Mouse (Mus musculus): ENCODE data around the gene Dcst2. TPM values are rescaled to one million over a fixed set of nuclear protein-coding genes. Genes with fewer than 3 reads are reported as not detected.

Gene Dcst2
- polyA plus RNA-seq, 1 experiment from 2014 or later: 0.19 TPM

- 1% methylated on average over 38 of the region's 38 CpGs for WGBS
- Histone ChIP-seq H3K36me3 (no peaks in the 10 kb centered on the region), H3K9ac (peak overlapping the region; percentile 47), H3K9me3 (no peaks in the 10 kb centered on the region), H3K4me1 (peaks cover 24% of the 10 kb centered on the region), H3K27ac (peak overlapping the region; percentile 63), H3K4me3 (peak overlapping the region; percentile 54), H3K4me2 (peak overlapping the region; percentile 96), H3K27me3 (no peaks in the 10 kb centered on the region; the same call in 1 of the 2 replicates)
- ATAC-seq (ENCODE audit: borderline replicate concordance, extremely low read depth, low FRiP score, low TSS enrichment): peak; percentile 27
Measured at GRCm38 (mm10) chr3:89348911-89349868, 12.6 kb upstream of the Dcst2 start.

DNA sequence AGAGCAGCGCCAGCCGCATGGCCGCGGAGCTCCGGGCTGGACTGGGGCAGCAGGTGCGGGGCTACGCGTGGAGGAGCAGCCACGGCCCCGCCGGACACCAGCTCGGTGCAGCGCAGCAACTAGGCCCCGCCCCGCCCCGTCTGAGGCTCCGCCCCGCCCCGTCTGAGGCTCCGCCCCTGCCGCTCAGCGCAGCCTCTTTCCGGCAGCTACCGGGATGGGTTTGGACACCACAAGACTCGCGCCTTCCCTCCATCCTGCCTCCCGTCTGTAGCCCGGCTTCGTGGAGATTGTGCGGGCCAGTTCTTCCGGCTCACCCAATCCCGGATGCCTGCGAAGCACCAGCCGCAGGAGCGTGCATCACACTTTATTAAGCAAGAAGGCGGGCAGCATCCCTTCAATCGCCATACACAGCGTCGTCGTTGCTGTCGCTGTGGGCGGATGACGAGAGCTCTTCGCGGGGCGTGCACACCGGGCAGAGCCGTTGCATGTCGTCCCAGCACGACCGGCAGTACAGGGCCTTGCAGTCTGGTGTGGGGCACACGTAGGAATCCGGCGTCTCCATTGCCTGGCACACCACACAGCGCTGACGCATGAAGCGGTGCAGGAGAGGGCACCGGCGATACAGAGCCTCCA lies 11.8 kb upstream of the Dcst2 start, which contains the start of gene Adam15:
Gene Adam15 (minus strand): TSS at position 128 of the 633 bp plus-strand sequence.
- ATAC-seq (ENCODE audit: borderline replicate concordance, extremely low read depth, low FRiP score, low TSS enrichment): peak; percentile 87
- Histone ChIP-seq H3K27ac (peak within 1 kb of the TSS; percentile 63), H3K4me2 (peak within 1 kb of the TSS; percentile 96), H3K4me1 (peaks cover 26% of the 10 kb centered on the region), H3K4me3 (peak within 1 kb of the TSS; percentile 54), H3K27me3 (no peaks in the 10 kb centered on the region; the same call in 1 of the 2 replicates), H3K9me3 (no peaks in the 10 kb centered on the region), H3K36me3 (no peaks in the 10 kb centered on the region), H3K9ac (peak within 1 kb of the TSS; percentile 47)
- WGBS: 1% methylated on average over 59 of the region's 59 CpGs

DNA sequence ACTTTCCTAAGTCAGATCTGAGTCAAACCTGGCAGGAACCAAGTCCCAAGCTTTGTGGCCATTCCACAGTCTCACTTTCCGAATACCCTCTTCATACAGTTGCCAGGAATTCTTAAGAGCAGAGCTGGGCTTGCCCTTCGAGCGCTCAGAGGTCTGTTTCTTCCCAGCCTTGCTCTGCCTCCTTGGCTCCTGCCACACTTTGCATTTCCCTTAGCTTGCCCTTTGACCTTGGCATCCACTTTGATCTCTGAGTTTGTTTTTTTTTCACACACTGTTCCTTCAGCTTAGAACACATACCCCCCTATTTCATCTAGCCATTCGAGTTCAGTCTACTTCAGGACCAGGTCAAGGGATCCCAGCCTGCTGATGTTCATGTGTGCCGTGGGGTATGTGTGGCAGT lies 10.5 kb upstream of the Dcst2 start:
- H3K9me3 ChIP-seq: no peaks in the 10 kb centered on the region
- H3K4me2 ChIP-seq: no peak overlapping the region
- no peak overlapping the region for H3K9ac ChIP-seq
- no peak overlapping the region for H3K27ac ChIP-seq
- WGBS: 46% methylated on average over 5 of the region's 5 CpGs
- peaks cover 30% of the 10 kb centered on the region for H3K4me1 ChIP-seq
- H3K4me3 ChIP-seq: no peak overlapping the region
- no peaks in the 10 kb centered on the region for H3K36me3 ChIP-seq
- no peaks in the 10 kb centered on the region; the same call in none of the 2 replicates for H3K27me3 ChIP-seq
- no peak for ATAC-seq (ENCODE audit: borderline replicate concordance, extremely low read depth, low FRiP score, low TSS enrichment)

DNA sequence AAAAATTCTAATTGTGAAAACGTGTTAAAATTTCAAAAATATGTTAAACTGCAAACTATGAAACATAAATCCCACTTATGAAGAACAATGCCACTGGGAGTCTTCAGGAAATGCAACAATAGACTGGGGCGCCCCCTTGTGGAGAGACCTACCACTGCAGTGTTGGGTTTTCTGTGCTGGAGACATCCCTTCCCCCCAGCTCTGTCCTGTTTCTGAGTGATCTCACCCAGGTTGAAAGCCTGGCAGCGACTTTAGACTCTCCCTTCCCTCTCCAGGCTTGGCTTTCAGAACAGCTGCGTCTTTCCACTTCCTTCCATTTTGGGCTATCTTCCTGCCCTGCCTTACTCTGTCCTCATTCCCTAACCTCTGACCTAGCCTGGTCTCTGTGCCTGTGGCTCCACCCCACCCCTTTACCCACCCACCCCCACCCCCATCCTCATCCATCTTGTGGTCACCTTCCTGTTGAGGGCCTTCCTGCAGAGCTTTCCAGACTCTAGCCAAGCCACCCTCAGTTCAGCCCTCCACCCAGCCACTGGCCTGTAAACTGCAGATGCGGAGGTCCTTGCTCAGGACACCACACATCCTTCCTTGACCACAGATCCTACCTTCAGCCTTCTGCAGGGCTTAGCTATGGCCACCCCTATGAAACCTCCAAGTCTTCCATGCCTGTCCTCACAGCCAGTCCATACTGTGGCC lies 6.8 kb upstream of the Dcst2 start:
- no peak overlapping the region for H3K9ac ChIP-seq
- H3K4me2 ChIP-seq: 0 out of 2 replicates have a peak overlapping the region, but pooled peaks have one; percentile 18
- peak; percentile 48; the same call in 1 of the 2 replicates for ATAC-seq (ENCODE audit: borderline replicate concordance, extremely low read depth, low FRiP score, low TSS enrichment)
- H3K9me3 ChIP-seq: no peaks in the 10 kb centered on the region
- H3K4me3 ChIP-seq: no peak overlapping the region
- no peaks in the 10 kb centered on the region for H3K36me3 ChIP-seq
- no peaks in the 10 kb centered on the region; the same call in none of the 2 replicates for H3K27me3 ChIP-seq
- 0 out of 2 replicates have a peak overlapping the region, but pooled peaks have one; percentile 10 for H3K27ac ChIP-seq
- 13% methylated on average over 5 of the region's 5 CpGs for WGBS
- H3K4me1 ChIP-seq: peaks cover 15% of the 10 kb centered on the region

GRCm38 (mm10) chr3:89355512-89355902 lies 6.3 kb upstream of the Dcst2 start:
- WGBS: 62% methylated on average over 6 of the region's 6 CpGs
- ATAC-seq (ENCODE audit: borderline replicate concordance, extremely low read depth, low FRiP score, low TSS enrichment): no peak
- H3K9me3 ChIP-seq: no peaks in the 10 kb centered on the region

DNA sequence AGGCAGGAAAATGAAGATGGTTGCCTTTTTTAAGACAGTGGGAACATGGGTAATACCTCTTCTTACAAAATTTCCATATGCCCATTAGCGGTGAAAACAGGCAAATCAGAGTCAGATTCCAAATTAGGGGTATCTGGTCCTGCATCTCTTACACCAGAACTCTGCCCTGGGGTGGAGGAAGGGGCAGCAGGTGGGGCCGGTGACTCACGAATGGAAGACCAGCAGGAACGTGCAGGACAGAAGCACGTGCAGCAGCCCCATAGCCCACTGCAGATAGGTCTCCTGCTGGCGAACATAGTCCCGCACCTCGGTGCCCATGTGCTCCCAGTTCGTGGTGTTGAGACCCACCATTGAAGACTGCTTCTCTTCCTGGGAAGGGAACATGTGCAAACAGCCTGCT lies 5.7 kb upstream of the Dcst2 start:
- Histone ChIP-seq H3K9me3 (no peaks in the 10 kb centered on the region), H3K27ac (no peak overlapping the region), H3K4me1 (peaks cover 6% of the 10 kb centered on the region; the same call in 1 of the 2 replicates), H3K4me2 (no peak overlapping the region), H3K9ac (no peak overlapping the region), H3K27me3 (no peaks in the 10 kb centered on the region; the same call in 1 of the 2 replicates), H3K36me3 (no peaks in the 10 kb centered on the region), H3K4me3 (no peak overlapping the region)
- 56% methylated on average over 9 of the region's 9 CpGs for WGBS
- no peak for ATAC-seq (ENCODE audit: borderline replicate concordance, extremely low read depth, low FRiP score, low TSS enrichment)

More at GRCm38 (mm10) chr3:89355512-89355902, 6.3 kb upstream of the Dcst2 start:
- Histone ChIP-seq H3K36me3 (no peaks in the 10 kb centered on the region), H3K4me3 (no peak overlapping the region), H3K27me3 (no peaks in the 10 kb centered on the region; the same call in 1 of the 2 replicates), H3K9ac (no peak overlapping the region), H3K4me1 (peaks cover 9% of the 10 kb centered on the region), H3K27ac (0 out of 2 replicates have a peak overlapping the region, but pooled peaks have one; percentile 10), H3K4me2 (no peak overlapping the region)

DNA sequence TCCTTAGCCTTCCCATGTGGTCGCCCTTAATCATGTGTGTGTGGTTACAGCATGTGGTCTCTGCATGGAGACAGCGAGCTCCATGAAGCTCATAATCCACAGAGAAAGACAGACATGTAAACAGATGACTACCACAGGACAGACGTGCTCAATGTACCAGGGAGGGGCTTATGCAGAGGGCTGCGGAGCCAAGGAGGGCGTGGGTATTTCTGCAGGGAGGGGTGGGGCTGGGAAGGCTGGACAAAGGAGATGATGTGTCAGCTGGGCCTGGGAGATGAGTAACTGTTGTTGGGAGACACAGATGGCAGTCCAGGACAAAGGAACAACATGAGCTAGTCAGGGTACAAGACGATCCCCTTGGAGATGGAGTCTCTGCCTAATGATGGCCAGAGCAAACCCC lies 2.1 kb upstream of the Dcst2 start:
- no peak overlapping the region for H3K4me2 ChIP-seq
- no peak overlapping the region for H3K27ac ChIP-seq
- H3K27me3 ChIP-seq: no peaks in the 10 kb centered on the region; the same call in 1 of the 2 replicates
- H3K4me3 ChIP-seq: no peak overlapping the region
- H3K36me3 ChIP-seq: no peaks in the 10 kb centered on the region
- H3K9me3 ChIP-seq: no peaks in the 10 kb centered on the region
- no peak overlapping the region for H3K9ac ChIP-seq
- 57% methylated on average over 6 of the region's 6 CpGs for WGBS
- no peak for ATAC-seq (ENCODE audit: borderline replicate concordance, extremely low read depth, low FRiP score, low TSS enrichment)
- H3K4me1 ChIP-seq: peaks cover 6% of the 10 kb centered on the region; the same call in 1 of the 2 replicates

DNA sequence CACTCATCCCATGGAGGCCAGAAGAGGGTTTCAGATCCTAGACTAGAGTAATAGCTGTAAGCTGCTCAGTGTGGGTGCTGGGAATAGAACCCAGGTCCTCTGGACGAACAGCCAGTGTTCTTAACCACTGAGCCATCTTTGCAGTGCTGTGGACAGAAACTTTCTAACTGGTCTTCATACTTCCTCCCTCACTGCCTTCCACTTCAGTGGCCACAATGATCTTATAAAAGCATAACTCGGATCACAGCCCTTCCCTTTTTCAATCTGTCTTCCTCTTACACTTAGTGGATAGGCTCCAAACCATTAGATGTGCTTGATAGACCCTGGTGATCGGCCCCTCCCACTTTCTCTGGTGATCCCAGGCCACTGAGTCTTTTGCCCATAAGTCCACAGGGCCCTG lies 1.5 kb upstream of the Dcst2 start:
- Histone ChIP-seq H3K36me3 (no peaks in the 10 kb centered on the region), H3K27me3 (no peaks in the 10 kb centered on the region; the same call in 1 of the 2 replicates), H3K4me1 (peaks cover 1% of the 10 kb centered on the region; the same call in 1 of the 2 replicates), H3K9me3 (no peaks in the 10 kb centered on the region), H3K4me2 (no peak overlapping the region), H3K27ac (no peak overlapping the region), H3K9ac (no peak overlapping the region), H3K4me3 (no peak overlapping the region)
- ATAC-seq (ENCODE audit: borderline replicate concordance, extremely low read depth, low FRiP score, low TSS enrichment): no peak
- 66% methylated on average over 3 of the region's 3 CpGs for WGBS

DNA sequence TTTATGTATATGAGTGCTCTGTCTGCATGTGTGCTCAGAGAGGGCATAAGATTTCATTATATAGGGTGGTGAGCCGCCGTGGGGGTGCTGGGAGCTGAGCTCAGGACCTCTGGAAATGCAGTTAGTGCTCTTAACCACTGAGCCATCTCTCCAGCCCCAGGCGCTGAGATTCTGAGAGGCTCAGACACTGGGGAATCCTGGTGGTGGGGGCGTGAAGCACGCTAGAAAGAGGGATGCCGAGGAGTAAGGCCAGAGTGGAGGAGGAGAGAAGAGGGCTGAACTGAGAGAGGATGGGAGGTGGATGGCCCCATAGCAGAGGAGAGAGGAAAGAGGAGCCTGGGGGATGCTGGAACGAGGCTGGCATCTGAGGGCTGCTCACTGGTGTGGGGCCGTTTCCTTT lies 2.9 kb downstream of the Dcst2 start:
- no peaks in the 10 kb centered on the region for H3K27me3 ChIP-seq
- H3K4me3 ChIP-seq: no peak overlapping the region
- H3K27ac ChIP-seq: no peak overlapping the region
- H3K36me3 ChIP-seq: no peaks in the 10 kb centered on the region
- H3K4me2 ChIP-seq: no peak overlapping the region
- H3K9ac ChIP-seq: no peak overlapping the region
- ATAC-seq (ENCODE audit: borderline replicate concordance, extremely low read depth, low FRiP score, low TSS enrichment): no peak
- WGBS: 62% methylated on average over 8 of the region's 8 CpGs
- H3K4me1 ChIP-seq: no peaks in the 10 kb centered on the region; the same call in 1 of the 2 replicates
- H3K9me3 ChIP-seq: no peaks in the 10 kb centered on the region

GRCm38 (mm10) chr3:89365153-89365485 lies 3.3 kb downstream of the Dcst2 start, which contains the start of gene Dcst1:
TSS of gene Dcst1 (minus strand) at chr3:89365253.
- no peak within 1 kb of the TSS for H3K4me2 ChIP-seq
- 92% methylated on average over 11 of the region's 11 CpGs for WGBS
- H3K27me3 ChIP-seq: no peaks in the 10 kb centered on the region
- H3K4me3 ChIP-seq: no peak within 1 kb of the TSS
- no peaks in the 10 kb centered on the region; the same call in 1 of the 2 replicates for H3K4me1 ChIP-seq
- no peak within 1 kb of the TSS for H3K9ac ChIP-seq
- H3K27ac ChIP-seq: no peak within 1 kb of the TSS
- no peak for ATAC-seq (ENCODE audit: borderline replicate concordance, extremely low read depth, low FRiP score, low TSS enrichment)
- no peaks in the 10 kb centered on the region for H3K36me3 ChIP-seq
- no peaks in the 10 kb centered on the region for H3K9me3 ChIP-seq

Measured in lung, embryonic 15.5 days (tissue).